Mouse (Mus musculus): ENCODE measurements around the gene Gm20379. TPM values are rescaled to one million over a fixed set of nuclear protein-coding genes. Genes with fewer than 3 reads are reported as not detected.

Gene Gm20379
- polyA plus RNA-seq, 1 experiment from 2014 or later = 0.87 TPM

Other genes with a start within 250 kb of the Gm20379 start
- 0.10 TPM in 1 of 2 replicates, not detected in the other for gene Rasgrf2, start 174.3 kb upstream of the Gm20379 start, polyA plus RNA-seq (2014; fragmentation: Nextera tagmentation; extraction: Ambion mirVana)
- gene Dhfr, start 48.7 kb downstream of the Gm20379 start, polyA plus RNA-seq (2014; fragmentation: Nextera tagmentation; extraction: Ambion mirVana) = 25.5 and 28.1 TPM in 2 replicates
- gene Msh3, start 49.0 kb downstream of the Gm20379 start, polyA plus RNA-seq (2014; fragmentation: Nextera tagmentation; extraction: Ambion mirVana) = 38.5 and 45.6 TPM in 2 replicates
- gene Ankrd34b, start 119.9 kb downstream of the Gm20379 start, polyA plus RNA-seq (2014; fragmentation: Nextera tagmentation; extraction: Ambion mirVana) = not detected in 2 replicates
- gene Fam151b, start 178.0 kb downstream of the Gm20379 start, polyA plus RNA-seq (2014; fragmentation: Nextera tagmentation; extraction: Ambion mirVana) = not detected in 2 replicates
- gene Zfyve16, start 224.9 kb downstream of the Gm20379 start, polyA plus RNA-seq (2014; fragmentation: Nextera tagmentation; extraction: Ambion mirVana) = 15.0 and 18.5 TPM in 2 replicates